Mouse (Mus musculus) spleen, adult 2 months (tissue): Measurements from ENCODE around the gene Cog1.

ENCODE experiments used
- CTCF ChIP-seq: fragments of 200-500 bp; IDR thresholded peaks from 2 replicates; pipeline ENCODE4 v1.5.1; 2011; ENCODE audit warnings: mild to moderate bottlenecking, inconsistent platforms; ENCODE audit not compliant: insufficient read depth, insufficient read length, insufficient replicate concordance; ENCODE audit errors: extremely low read depth
- POLR2A ChIP-seq: fragments of 200-500 bp; IDR thresholded peaks from 2 replicates; pipeline ENCODE4 v1.6.1; 2011; ENCODE audit warnings: low read depth, low read length, inconsistent platforms

DNA sequence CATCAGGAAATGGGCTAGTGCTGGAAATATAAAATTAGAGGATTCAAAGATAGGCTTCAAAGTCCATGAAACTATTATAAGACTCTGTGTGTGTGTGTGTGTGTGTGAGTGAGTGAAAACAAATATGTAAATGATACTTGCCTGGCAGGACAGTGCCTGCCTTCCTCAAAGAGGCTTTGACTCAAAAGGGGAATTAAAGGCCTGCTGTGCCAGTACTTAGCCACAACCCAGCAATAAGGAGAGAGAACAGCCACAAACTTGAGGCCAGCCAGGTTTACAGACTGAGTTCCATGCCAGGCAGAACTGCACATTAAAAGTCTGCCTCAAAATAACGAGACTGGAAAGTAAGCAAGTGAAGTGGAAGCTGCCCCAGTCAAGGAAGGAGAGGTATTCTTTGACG lies 27.9 kb downstream of the Cog1 start:
- TF ChIP-seq CTCF (no peak), POLR2A (no peak)
